Mouse (Mus musculus) E14TG2a.4 (cell line): Measurements from ENCODE around the gene Fam217b.

Experiments used
- H3K27me3 ChIP-seq: 2 replicates; pipeline ENCODE4 v1.6.1; 2014; ENCODE audit warnings: low read length, control low read depth; ENCODE audit not compliant: insufficient read depth
- H3K36me3 ChIP-seq: 2 replicates; pipeline ENCODE4 v1.6.1; 2014; ENCODE audit warnings: low read length, control low read depth; ENCODE audit not compliant: insufficient read depth
- H3K4me1 ChIP-seq: replicated peaks from 2 replicates; pipeline ENCODE4 v1.6.1; 2014; ENCODE audit warnings: low read depth, low read length, control low read depth
- H3K4me3 ChIP-seq: replicated peaks from 2 replicates; pipeline ENCODE4 v1.5.1; 2014; ENCODE audit warnings: mild to moderate bottlenecking, low read length
- H3K9me3 ChIP-seq: 2 replicates; pipeline ENCODE4 v1.6.1; 2014; ENCODE audit warnings: low read length, control low read depth
- CTCF ChIP-seq: conservative IDR thresholded peaks from 2 replicates; pipeline ENCODE4 v1.5.1; 2014; ENCODE audit warnings: low read length
- NANOG ChIP-seq: IDR thresholded peaks from 2 replicates; pipeline ENCODE4 v1.6.1; 2014; ENCODE audit warnings: borderline replicate concordance, low read length, mixed read lengths
- POU5F1 ChIP-seq: IDR thresholded peaks from 2 replicates; pipeline ENCODE4 v1.6.1; 2014; ENCODE audit warnings: low read length, borderline replicate concordance

Fam217b gene

GRCm38 (mm10) chr2:178414261-178415149 is at the start of gene Fam217b, which contains the start of gene Ppp1r3d:
Gene Fam217b (plus strand): TSS chr2:178414524.
Gene Ppp1r3d (minus strand): TSS chr2:178414472.
- Histone ChIP-seq H3K4me3 (peak within 1 kb of the TSS; percentile 80), H3K4me1 (peaks cover 21% of the 10 kb centered on the region), H3K27me3 (peaks cover 65% of the 10 kb centered on the region), H3K36me3 (no peaks in the 10 kb centered on the region), H3K9me3 (peaks cover 7% of the 10 kb centered on the region; the same call in 1 of the 2 replicates)
- TF ChIP-seq POU5F1 (no peak), CTCF (no peak), NANOG (no peak)

- Histone ChIP-seq H3K4me3 (peak within 1 kb of the TSS; percentile 57), H3K27me3 (peaks cover 53% of the 10 kb centered on the region), H3K9me3 (no peaks in the 10 kb centered on the region), H3K4me1 (peaks cover 6% of the 10 kb centered on the region; the same call in 1 of the 2 replicates), H3K36me3 (no peaks in the 10 kb centered on the region)
- no peak for TF ChIP-seq NANOG
- no peak for TF ChIP-seq POU5F1
- TF ChIP-seq CTCF: peak; percentile 95
These were observed 7.1 kb upstream of the Fam217b start, which contains the start of gene Sycp2 for GRCm38 (mm10) chr2:178407053-178407815. Gene Sycp2 (minus strand): TSS chr2:178407685.

- Histone ChIP-seq H3K4me1 (peaks cover 13% of the 10 kb centered on the region), H3K4me3 (no peak overlapping the region), H3K27me3 (peaks cover 71% of the 10 kb centered on the region), H3K9me3 (peaks cover 7% of the 10 kb centered on the region; the same call in 1 of the 2 replicates), H3K36me3 (no peaks in the 10 kb centered on the region)
- TF ChIP-seq CTCF: no peak
- no peak for TF ChIP-seq POU5F1
- no peak for TF ChIP-seq NANOG
These were observed 5.3 kb upstream of the Fam217b start for GRCm38 (mm10) chr2:178409024-178409423.

- TF ChIP-seq NANOG (no peak), POU5F1 (no peak), CTCF (no peak)
These were observed 4.0 kb upstream of the Fam217b start for GRCm38 (mm10) chr2:178410286-178410685.

GRCm38 (mm10) chr2:178412598-178412997 is 1.7 kb upstream of the Fam217b start:
- Histone ChIP-seq H3K27me3 (peaks cover 79% of the 10 kb centered on the region), H3K36me3 (no peaks in the 10 kb centered on the region), H3K9me3 (peaks cover 7% of the 10 kb centered on the region; the same call in 1 of the 2 replicates), H3K4me1 (peaks cover 21% of the 10 kb centered on the region), H3K4me3 (no peak overlapping the region)
- TF ChIP-seq CTCF (no peak), POU5F1 (no peak), NANOG (no peak)

More at GRCm38 (mm10) chr2:178410286-178410685, 4.0 kb upstream of the Fam217b start:
- Histone ChIP-seq H3K4me1 (peaks cover 17% of the 10 kb centered on the region), H3K36me3 (no peaks in the 10 kb centered on the region), H3K27me3 (peaks cover 81% of the 10 kb centered on the region), H3K4me3 (no peak overlapping the region), H3K9me3 (peaks cover 7% of the 10 kb centered on the region; the same call in 1 of the 2 replicates)

GRCm38 (mm10) chr2:178413081-178413480 is 1.2 kb upstream of the Fam217b start:
- Histone ChIP-seq H3K4me3 (peak overlapping the region; percentile 80), H3K36me3 (no peaks in the 10 kb centered on the region), H3K27me3 (peaks cover 75% of the 10 kb centered on the region), H3K4me1 (peaks cover 21% of the 10 kb centered on the region), H3K9me3 (peaks cover 7% of the 10 kb centered on the region; the same call in 1 of the 2 replicates)
- TF ChIP-seq NANOG: no peak
- TF ChIP-seq CTCF: no peak
- no peak for TF ChIP-seq POU5F1

GRCm38 (mm10) chr2:178413481-178414260 is 653 bp upstream of the Fam217b start:
- Histone ChIP-seq H3K9me3 (peaks cover 7% of the 10 kb centered on the region; the same call in 1 of the 2 replicates), H3K4me3 (peak overlapping the region; percentile 80), H3K36me3 (no peaks in the 10 kb centered on the region), H3K4me1 (peaks cover 21% of the 10 kb centered on the region), H3K27me3 (peaks cover 69% of the 10 kb centered on the region)
- TF ChIP-seq POU5F1: no peak
- TF ChIP-seq CTCF: no peak
- TF ChIP-seq NANOG: no peak
